Mouse (Mus musculus): Measurements from ENCODE around the gene Clca3a1. TPM values are rescaled to one million over a fixed set of nuclear protein-coding genes. Genes with fewer than 3 reads are reported as not detected.

The Clca3a1 gene
- total RNA-seq, 2 experiments from 2014 or later = 0.19 to 0.30 TPM

DNA sequence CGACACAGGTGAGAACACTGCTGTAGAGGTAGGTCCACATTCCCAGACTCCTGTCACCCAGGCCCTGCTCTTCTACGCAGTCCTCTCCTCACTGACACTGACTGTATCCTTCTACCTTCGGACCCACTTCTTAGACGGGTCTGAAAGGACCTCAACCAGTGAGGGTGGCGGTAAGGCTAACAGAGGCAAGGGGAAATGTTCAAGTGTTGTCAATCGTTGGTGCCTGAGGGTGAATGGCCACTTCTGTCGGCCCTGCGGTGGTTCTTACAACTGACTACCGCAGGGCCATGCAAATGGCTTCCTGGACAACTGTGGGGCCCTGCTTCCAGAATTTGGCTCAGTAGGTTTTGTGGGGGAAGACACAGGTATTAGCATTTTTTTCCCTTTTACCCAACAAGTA lies 73.2 kb downstream of the Clca3a1 start:
- no peak for DNase-seq (ENCODE audit: extremely low spot score in 1 of 2, low spot score in 1 of 2)

- DNase-seq (ENCODE audit: extremely low spot score in 1 of 2, low spot score in 1 of 2) = no peak
These were observed 74.6 kb downstream of the Clca3a1 start for GRCm38 (mm10) chr3:144686146-144686545.

GRCm38 (mm10) chr3:144683136-144683814 lies 77.5 kb downstream of the Clca3a1 start:
- no peak for DNase-seq (ENCODE audit: extremely low spot score in 1 of 2, low spot score in 1 of 2)

GRCm38 (mm10) chr3:144681542-144681941 lies 79.2 kb downstream of the Clca3a1 start:
- DNase-seq (ENCODE audit: extremely low spot score in 1 of 2, low spot score in 1 of 2) = no peak

- no peak for DNase-seq (ENCODE audit: extremely low spot score in 1 of 2, low spot score in 1 of 2)
These were observed 81.0 kb downstream of the Clca3a1 start for GRCm38 (mm10) chr3:144679701-144680159.

Other genes with a start within 250 kb of the Clca3a1 start
- 10 to 100 TPM; 40.1 to 47.9 TPM for gene Hs2st1, start 190.8 kb downstream of the Clca3a1 start, total RNA-seq (2021)
- 100 to 1,000 TPM; 233 to 266 TPM for gene Selenof, start 190.7 kb downstream of the Clca3a1 start, total RNA-seq (2021)
- 10 to 100 TPM; 60.2 to 64.9 TPM for gene Sh3glb1, start 40.6 kb downstream of the Clca3a1 start, total RNA-seq (2021)
- not detected for gene Clca3a2, start 58.5 kb upstream of the Clca3a1 start, total RNA-seq (2021)
- not detected for gene Clca3b, start 88.4 kb upstream of the Clca3a1 start, total RNA-seq (2021)
- gene Clca4b, start 171.6 kb upstream of the Clca3a1 start, total RNA-seq (2021) = not detected
- gene Clca4a, start 214.1 kb upstream of the Clca3a1 start, total RNA-seq (2021) = not detected